In genomic region chr10:19592556-19592955, GRCm38 (mm10) we compare ENCODE assay signal across 8 mouse cellular contexts. TPM values are rescaled to one million over a fixed set of nuclear protein-coding genes. Genes with fewer than 3 reads are reported as not detected.
DNase-seq lines count a peak whose midpoint lies in the region; ATAC-seq and TF ChIP-seq lines count a peak whose summit lies in the region.

No protein-coding gene starts in this region.

- peak overlapping the region; percentile 69 for H3K9ac ChIP-seq in limb, embryonic 15.5 days
- peak overlapping the region; percentile 54; the same call in 1 of the 2 replicates for H3K9ac ChIP-seq in stomach, embryonic 15.5 days

- H3K27me3 ChIP-seq in thymus, adult 2 months (ENCODE audit: control insufficient read depth, insufficient read depth, low read length): no peaks in the 10 kb centered on the region
- no peaks in the 10 kb centered on the region for H3K27me3 ChIP-seq in limb, embryonic 15.5 days
- H3K27me3 ChIP-seq in stomach, embryonic 15.5 days (replicated peaks): no peaks in the 10 kb centered on the region

- intact Hi-C loops in left cerebral cortex, postnatal 10 days (cut with DNase I): no loop called here

- ATAC-seq in limb, embryonic 15.5 days (ENCODE audit: insufficient number of reproducible peaks, low FRiP score, low TSS enrichment, low read depth): no peak
- ATAC-seq in stomach, embryonic 15.5 days (ENCODE audit: insufficient read depth, low FRiP score, low read depth): no peak

- peak overlapping the region; percentile 84 for H3K27ac ChIP-seq in thymus, adult 2 months (ENCODE audit: control insufficient read depth, insufficient read depth, low read length)
- H3K27ac ChIP-seq in limb, embryonic 15.5 days: peak overlapping the region; percentile 87
- H3K27ac ChIP-seq in stomach, embryonic 15.5 days: peak overlapping the region; percentile 84; the same call in 1 of the 2 replicates

- H3K4me3 ChIP-seq in thymus, adult 2 months (ENCODE audit: control insufficient read depth, insufficient read depth, low read length): peak overlapping the region; percentile 52
- H3K4me3 ChIP-seq in limb, embryonic 15.5 days: peak overlapping the region; percentile 58
- peak overlapping the region; percentile 59 for H3K4me3 ChIP-seq in stomach, embryonic 15.5 days (replicated peaks)

- TF ChIP-seq POLR2A in thymus, adult 2 months (IDR thresholded peaks at IDR 0.05; ENCODE audit: control insufficient read depth, extremely low read depth, insufficient read depth, low read length, poor library complexity): no peak

- H3K4me1 ChIP-seq in thymus, adult 2 months (replicated peaks; ENCODE audit: control insufficient read depth, insufficient read depth, low read length): peaks cover 32% of the 10 kb centered on the region
- H3K4me1 ChIP-seq in limb, embryonic 15.5 days: peaks cover 25% of the 10 kb centered on the region
- H3K4me1 ChIP-seq in stomach, embryonic 15.5 days: peaks cover 3% of the 10 kb centered on the region; the same call in 1 of the 2 replicates

- peak; percentile 14 for DNase-seq in embryo, embryonic 11 days
- no peak for DNase-seq in embryo, embryonic 9.5 days (ENCODE audit: extremely low spot score)
- no peak for DNase-seq in thymus, adult 2 months
- no peak for DNase-seq in thymus, postnatal 4 days
- DNase-seq in left cerebral cortex, postnatal 10 days (ENCODE audit: extremely low spot score in 1 of 2, low spot score in 2 of 2): no peak
- DNase-seq in cerebellum, postnatal 25 days: no peak

- peak overlapping the region; percentile 65 for H3K4me2 ChIP-seq in limb, embryonic 15.5 days
- peak overlapping the region; percentile 61 for H3K4me2 ChIP-seq in stomach, embryonic 15.5 days

- no peak for TF ChIP-seq CTCF in thymus, adult 2 months (IDR thresholded peaks at IDR 0.05; ENCODE audit: borderline replicate concordance, control insufficient read depth, extremely low read depth, insufficient read depth, low read length, poor library complexity)

- whole genome bisulfite sequencing in thymus, adult 2 months: 3% methylated on average over 3 of the region's 3 CpGs
- WGBS in limb, embryonic 15.5 days: 2% methylated on average over 3 of the region's 3 CpGs
- 2% methylated on average over 3 of the region's 3 CpGs for WGBS in stomach, embryonic 15.5 days

- H3K9me3 ChIP-seq in limb, embryonic 15.5 days: no peaks in the 10 kb centered on the region
- no peaks in the 10 kb centered on the region for H3K9me3 ChIP-seq in stomach, embryonic 15.5 days

- H3K36me3 ChIP-seq in thymus, adult 2 months (ENCODE audit: control insufficient read depth, insufficient read depth, low read length): peaks cover 7% of the 10 kb centered on the region; the same call in 1 of the 2 replicates
- no peaks in the 10 kb centered on the region for H3K36me3 ChIP-seq in limb, embryonic 15.5 days
- no peaks in the 10 kb centered on the region for H3K36me3 ChIP-seq in stomach, embryonic 15.5 days

RNA-seq across cellular contexts. Expression of gene Ifngr1, which starts 0.8 kb away (rescaled TPM):
- 151 and 205 TPM in 2 replicates for polyA plus RNA-seq in thymus, adult 2 months (2012; rRNA removed)
- 54.3 and 55.2 TPM in 2 replicates for polyA plus RNA-seq in limb, embryonic 15.5 days (2015; fragmentation: Nextera tagmentation; extraction: Ambion mirVana)
- polyA plus RNA-seq in stomach, embryonic 15.5 days (2015; fragmentation: Nextera tagmentation; extraction: Ambion mirVana): 70.1 and 77.4 TPM in 2 replicates
- 10 to 100 TPM; 13.3 to 16.2 TPM for total RNA-seq in left cerebral cortex, postnatal 10 days (2021)

RNA-seq across cellular contexts. Expression of gene Il22ra2, which starts 29.2 kb away (rescaled TPM):
- polyA plus RNA-seq in thymus, adult 2 months (2012; rRNA removed): 0.11 TPM in 1 of 2 replicates, not detected in the other
- 0.31 and 0.37 TPM in 2 replicates for polyA plus RNA-seq in limb, embryonic 15.5 days (2015; fragmentation: Nextera tagmentation; extraction: Ambion mirVana)
- polyA plus RNA-seq in stomach, embryonic 15.5 days (2015; fragmentation: Nextera tagmentation; extraction: Ambion mirVana): 0.06 TPM in 1 of 2 replicates, not detected in the other
- not detected for total RNA-seq in left cerebral cortex, postnatal 10 days (2021)
